Mouse (Mus musculus) brain, embryonic 14.5 days (tissue): ENCODE measurements around the gene Galnt13.

Experiments used
- CTCF ChIP-seq: fragments of 200-500 bp; IDR thresholded peaks from 2 replicates; pipeline ENCODE4 v1.5.1; 2012; ENCODE audit warnings: inconsistent platforms, mild to moderate bottlenecking, moderate library complexity, borderline replicate concordance; ENCODE audit not compliant: insufficient read depth, insufficient read length; ENCODE audit errors: extremely low read depth
- POLR2A ChIP-seq: fragments of 200-500 bp; IDR thresholded peaks from 2 replicates; pipeline ENCODE4 v1.6.1; 2012; ENCODE audit warnings: mild to moderate bottlenecking, inconsistent platforms, borderline replicate concordance; ENCODE audit not compliant: poor library complexity, insufficient read depth, insufficient read length, severe bottlenecking; ENCODE audit errors: extremely low read depth

GRCm38 (mm10) chr2:55085580-55085979 lies 649.5 kb downstream of the Galnt13 start:
- no peak for TF ChIP-seq CTCF
- no peak for TF ChIP-seq POLR2A
